Mouse (Mus musculus): ENCODE results near the gene Mrpl1. TPM values are rescaled to one million over a fixed set of nuclear protein-coding genes. Genes with fewer than 3 reads are reported as not detected.

Mrpl1 gene
- polyA plus RNA-seq, 1 experiment from 2014 or later = 16.4 TPM

DNA sequence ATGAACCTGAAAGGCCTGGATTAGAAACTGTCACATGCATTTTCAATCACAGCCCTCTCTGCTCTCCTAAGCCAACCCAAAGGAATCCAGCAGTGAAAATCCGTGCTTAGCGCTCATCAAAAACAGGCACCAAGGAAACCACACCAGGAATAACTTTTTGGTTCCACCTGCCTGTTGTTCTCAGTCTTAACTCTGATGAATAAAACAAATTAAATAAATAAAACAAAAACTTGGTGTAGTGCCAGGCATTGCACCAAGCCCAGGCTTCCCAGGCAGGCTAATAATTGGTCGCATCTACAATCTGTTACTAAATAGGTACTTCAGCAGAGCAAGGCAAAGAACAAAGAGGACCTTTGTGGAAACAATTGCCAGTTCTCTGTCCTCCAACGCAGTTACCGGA, 99.4 kb downstream of the Mrpl1 start:
- no peak overlapping the region for H3K9ac ChIP-seq (ENCODE audit: low read depth, low read length)
- 85% methylated on average over 5 of the region's 5 CpGs for WGBS
- no peak overlapping the region for H3K4me3 ChIP-seq (ENCODE audit: low read depth, low read length)
- no peaks in the 10 kb centered on the region for H3K36me3 ChIP-seq (ENCODE audit: control insufficient read depth, insufficient read depth)
- H3K9me3 ChIP-seq (ENCODE audit: control insufficient read depth) = no peaks in the 10 kb centered on the region
- no peaks in the 10 kb centered on the region for H3K4me1 ChIP-seq (replicated peaks; ENCODE audit: control insufficient read depth, insufficient read depth, low read length)
- TF ChIP-seq CTCF (IDR thresholded peaks at IDR 0.05; ENCODE audit: low read depth) = no peak
- no peak for ATAC-seq
- H3K27me3 ChIP-seq (replicated peaks; ENCODE audit: control insufficient read depth, insufficient read depth, low read length) = no peaks in the 10 kb centered on the region
- no peak overlapping the region for H3K27ac ChIP-seq (ENCODE audit: low read depth, low read length)
- no peak overlapping the region for H3K4me2 ChIP-seq (replicated peaks; ENCODE audit: low read depth)

DNA sequence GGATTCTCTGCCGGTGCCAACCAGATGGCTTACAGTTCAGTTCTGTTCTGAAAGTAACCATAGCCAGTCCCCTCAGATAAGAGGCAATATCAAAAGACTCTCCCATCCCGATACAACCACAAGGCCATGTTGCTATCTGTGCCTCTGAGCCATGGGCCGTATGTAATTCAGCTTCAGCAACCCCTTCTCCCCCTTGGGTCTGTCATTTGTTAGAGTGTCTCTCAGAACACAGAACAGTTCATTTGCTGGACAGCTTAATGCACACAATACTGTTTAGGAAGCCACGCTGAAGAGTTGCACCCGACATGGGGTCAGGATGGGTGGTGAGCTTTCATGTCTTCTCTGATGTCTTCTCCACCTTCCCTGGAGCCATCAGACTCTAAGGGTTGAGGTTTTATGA, 100.3 kb downstream of the Mrpl1 start:
- no peak overlapping the region for H3K9ac ChIP-seq (ENCODE audit: low read depth, low read length)
- H3K27me3 ChIP-seq (replicated peaks; ENCODE audit: control insufficient read depth, insufficient read depth, low read length) = no peaks in the 10 kb centered on the region
- no peak overlapping the region for H3K4me2 ChIP-seq (replicated peaks; ENCODE audit: low read depth)
- no peaks in the 10 kb centered on the region for H3K36me3 ChIP-seq (ENCODE audit: control insufficient read depth, insufficient read depth)
- no peaks in the 10 kb centered on the region for H3K9me3 ChIP-seq (ENCODE audit: control insufficient read depth)
- WGBS = 90% methylated on average over 5 of the region's 5 CpGs
- no peaks in the 10 kb centered on the region for H3K4me1 ChIP-seq (replicated peaks; ENCODE audit: control insufficient read depth, insufficient read depth, low read length)
- no peak overlapping the region for H3K27ac ChIP-seq (ENCODE audit: low read depth, low read length)
- no peak for ATAC-seq
- TF ChIP-seq CTCF (IDR thresholded peaks at IDR 0.05; ENCODE audit: low read depth) = no peak
- no peak overlapping the region for H3K4me3 ChIP-seq (ENCODE audit: low read depth, low read length)

DNA sequence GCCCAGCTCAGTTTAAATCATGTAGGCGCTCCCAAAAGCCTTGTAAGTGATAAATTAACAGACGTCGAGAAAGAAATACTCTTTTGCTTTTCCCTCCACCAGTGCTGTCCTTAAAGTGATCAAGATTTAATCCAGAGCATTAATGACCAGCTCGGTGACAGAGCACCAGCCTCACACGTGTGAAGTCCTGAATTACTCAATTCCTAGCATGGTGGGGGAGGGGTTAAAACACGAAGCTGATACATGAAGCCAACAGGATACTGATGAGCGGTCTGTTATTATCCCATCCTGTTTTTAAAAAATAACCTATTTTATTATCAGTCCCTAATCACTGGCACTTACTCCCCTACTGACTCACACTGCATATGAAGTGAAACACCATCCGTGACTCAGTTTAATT, 102.4 kb downstream of the Mrpl1 start:
- ATAC-seq = no peak
- Histone ChIP-seq H3K4me3 (ENCODE audit: low read depth, low read length) (no peak overlapping the region), H3K9me3 (ENCODE audit: control insufficient read depth) (no peaks in the 10 kb centered on the region), H3K27me3 (replicated peaks; ENCODE audit: control insufficient read depth, insufficient read depth, low read length) (no peaks in the 10 kb centered on the region), H3K4me2 (replicated peaks; ENCODE audit: low read depth) (no peak overlapping the region), H3K9ac (ENCODE audit: low read depth, low read length) (no peak overlapping the region), H3K4me1 (replicated peaks; ENCODE audit: control insufficient read depth, insufficient read depth, low read length) (no peaks in the 10 kb centered on the region), H3K36me3 (ENCODE audit: control insufficient read depth, insufficient read depth) (no peaks in the 10 kb centered on the region), H3K27ac (ENCODE audit: low read depth, low read length) (no peak overlapping the region)
- TF ChIP-seq CTCF (IDR thresholded peaks at IDR 0.05; ENCODE audit: low read depth) = no peak
- 74% methylated on average over 8 of the region's 8 CpGs for WGBS

Other genes with a start within 250 kb of the Mrpl1 start
- gene Cnot6l, start 45.3 kb upstream of the Mrpl1 start, polyA plus RNA-seq (2015; fragmentation: Nextera tagmentation; extraction: Ambion mirVana) = 17.0 and 18.3 TPM in 2 replicates
- gene Fras1, start 164.5 kb downstream of the Mrpl1 start, polyA plus RNA-seq (2015; fragmentation: Nextera tagmentation; extraction: Ambion mirVana) = 3.2 and 3.5 TPM in 2 replicates